Mouse (Mus musculus) right cerebral cortex, adult 18-20 months (tissue): ENCODE data around the gene Gm21865.
"Not testable (repeated sequence)": the region's sequence is repeated elsewhere in the genome, so short reads cannot be mapped to it uniquely, and the experiment has no call there.

Source experiments
- DNase-seq: peaks from one replicate; pipeline ENCODE4 v3.0.0; 2022; ENCODE audit warnings: mixed read lengths

The Gm21865 gene

GRCm38 (mm10) chrY:40316803-40317202 is at the start of gene Gm21865:
Gene Gm21865 (minus strand): TSS chrY:40316903.
- DNase-seq: not testable (repeated sequence)
